Mouse (Mus musculus) neutrophil, adult 5-6 weeks (primary cell): ENCODE data around the gene Lrp10. TPM values are rescaled to one million over a fixed set of nuclear protein-coding genes. Genes with fewer than 3 reads are reported as not detected.

ENCODE experiments used
- ATAC-seq: fragments of 151-379, 151-347 bp; 2 replicates; pipeline ENCODE4 v1.8.0; 2017; ENCODE audit warnings: mild to moderate bottlenecking, moderate TSS enrichment; ENCODE audit not compliant: insufficient number of reproducible peaks, poor library complexity, low FRiP score, severe bottlenecking; ENCODE audit errors: extremely low read depth
- total RNA-seq: library from RNA; stranded (forward); fragments of 200-1000 nt; gene quantifications from 2 replicates; pipeline ENCODE4 v1.2.3, GENCODE M21; 2017

The Lrp10 gene
- total RNA-seq, result 69.1 and 100 TPM in 2 replicates

DNA sequence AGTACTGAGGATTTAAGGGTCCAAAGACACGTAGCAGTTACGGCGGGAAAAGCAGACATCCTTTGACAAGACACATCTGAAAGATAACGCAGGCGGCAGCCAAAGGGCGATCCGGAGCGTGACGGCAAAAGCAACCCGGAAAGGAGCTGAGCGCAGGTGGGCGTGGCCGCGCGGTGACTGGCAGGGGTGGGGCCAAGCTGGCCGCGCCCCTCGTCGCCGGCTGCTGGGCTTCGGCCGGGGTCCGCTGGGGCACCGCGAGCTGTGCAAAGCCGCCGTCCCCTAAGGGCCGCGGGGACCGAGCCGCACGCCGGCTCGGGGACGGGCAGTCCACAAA, at the start of gene Lrp10:
Gene Lrp10 (plus strand): TSS at position 179 of the 334 bp plus-strand sequence.
- ATAC-seq, result peak; percentile 70

DNA sequence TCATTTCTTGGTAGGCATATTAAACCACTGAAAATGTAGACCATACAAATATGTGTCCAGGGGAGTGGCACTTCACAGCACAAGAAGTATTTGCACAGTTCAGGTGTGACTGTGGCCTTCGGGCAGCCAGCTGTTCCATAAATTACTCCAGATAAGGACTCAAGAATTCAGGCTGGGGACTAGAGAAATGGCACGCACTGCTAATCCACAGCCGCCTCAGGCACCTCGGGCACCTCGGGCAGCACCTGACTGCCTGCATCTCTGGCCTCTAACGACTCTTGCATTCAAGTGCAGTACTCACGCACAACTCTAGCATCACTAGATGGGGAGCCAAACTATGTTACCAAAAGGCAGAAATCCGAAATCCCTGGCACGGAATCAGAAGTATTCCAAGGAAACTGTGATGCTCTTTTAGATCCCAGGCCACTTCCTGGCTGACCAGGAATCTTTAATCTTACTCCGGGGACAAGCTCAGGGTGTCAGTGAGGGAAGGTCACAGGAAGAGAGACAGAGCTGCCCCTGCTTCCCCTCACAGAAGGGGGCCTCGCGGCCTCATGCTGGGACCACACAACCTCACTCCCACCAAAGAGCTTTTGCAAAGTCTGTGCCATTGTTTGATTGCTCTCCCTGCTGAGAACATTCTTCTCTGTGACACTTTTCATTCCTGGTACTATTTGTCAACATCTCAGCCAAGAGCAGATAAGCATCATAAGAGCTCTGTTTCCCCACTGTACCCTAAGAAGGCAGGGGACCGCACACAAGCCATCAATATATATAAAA, 48.5 kb upstream of the Lrp10 start:
- ATAC-seq, result no peak

GRCm38 (mm10) chr14:54416229-54416775, 47.6 kb upstream of the Lrp10 start:
- no peak for ATAC-seq

DNA sequence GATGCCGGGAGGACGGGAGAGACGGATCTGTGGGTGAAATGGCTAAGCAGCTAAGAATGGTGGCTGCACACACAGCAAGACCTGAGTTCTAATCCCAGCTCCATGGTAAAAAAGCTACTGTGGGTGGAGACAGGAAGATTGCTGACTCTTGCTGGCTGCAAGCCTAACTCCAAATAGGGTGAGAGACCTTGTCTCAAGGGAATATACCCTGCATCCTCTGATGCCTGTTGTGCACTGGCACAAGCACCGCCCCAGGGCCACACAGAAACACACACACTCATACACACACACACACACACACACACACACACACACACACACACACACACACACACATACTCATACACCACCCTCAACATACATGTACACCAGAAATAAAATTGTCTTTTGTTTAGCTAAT, 47.1 kb upstream of the Lrp10 start:
- no peak for ATAC-seq

- no peak for ATAC-seq
Observed at GRCm38 (mm10) chr14:54417623-54418081, 46.3 kb upstream of the Lrp10 start, which contains the start of gene Slc7a7. TSS of gene Slc7a7 (minus strand) at chr14:54417780.

DNA sequence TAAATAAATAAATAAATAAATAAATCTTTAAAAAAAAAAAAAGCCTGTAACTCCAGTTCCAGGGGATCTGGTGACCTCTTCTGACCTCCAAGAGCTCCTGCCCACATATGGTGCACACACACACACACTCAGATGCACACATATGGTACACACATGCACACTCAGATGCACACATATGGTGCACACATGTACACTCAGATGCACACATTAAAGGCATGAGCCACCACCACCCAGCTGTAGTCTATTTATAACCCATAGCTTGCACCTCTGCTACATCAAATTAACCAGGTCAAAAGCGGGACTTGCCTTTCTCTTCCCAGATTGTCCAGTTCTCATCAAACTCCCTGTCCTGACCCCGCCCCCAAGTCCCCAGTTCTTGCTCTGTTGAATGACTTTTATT, 42.9 kb upstream of the Lrp10 start:
- no peak for ATAC-seq

DNA sequence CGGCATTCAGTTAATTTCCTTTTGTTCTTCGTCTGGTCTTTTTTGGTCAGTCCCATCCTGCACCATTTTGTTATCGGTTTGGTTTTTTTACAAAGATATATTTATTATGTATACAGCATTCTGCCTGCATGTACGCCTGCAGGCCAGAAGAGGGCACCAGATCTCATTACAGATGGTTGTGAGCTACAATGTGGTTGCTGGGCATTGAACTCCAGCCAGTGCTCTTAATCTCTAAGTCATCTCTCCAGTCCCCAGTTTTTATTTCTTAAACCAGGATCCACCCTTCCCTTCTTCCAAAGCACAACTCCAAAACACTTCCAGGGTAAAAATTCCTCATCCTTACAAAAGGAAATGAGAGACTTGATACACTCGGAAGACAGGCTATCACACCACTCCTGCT, 40.5 kb upstream of the Lrp10 start:
- ATAC-seq, result no peak

- no peak for ATAC-seq
Observed at GRCm38 (mm10) chr14:54424634-54425033, 39.3 kb upstream of the Lrp10 start.

DNA sequence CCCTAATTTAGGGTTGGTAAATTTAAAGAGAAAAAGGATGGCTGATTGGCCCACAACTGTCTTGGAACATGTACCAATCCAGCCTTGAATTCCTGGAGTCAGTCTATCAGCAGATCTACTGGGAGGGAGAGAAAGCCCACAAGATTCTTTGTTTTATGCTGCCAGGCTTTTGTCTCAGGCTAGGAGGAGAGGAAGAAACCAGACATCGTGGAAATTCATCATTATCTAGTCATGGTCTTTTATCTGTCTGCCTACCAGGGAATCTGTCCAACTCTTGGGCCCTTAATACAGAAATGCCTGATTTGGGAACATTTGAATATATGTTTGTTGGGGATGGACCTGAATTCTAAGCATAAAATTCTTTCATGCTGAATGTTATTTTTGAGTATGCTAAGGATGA, 38.4 kb upstream of the Lrp10 start:
- no peak for ATAC-seq

- no peak for ATAC-seq
Observed at GRCm38 (mm10) chr14:54426003-54426688, 37.8 kb upstream of the Lrp10 start.

DNA sequence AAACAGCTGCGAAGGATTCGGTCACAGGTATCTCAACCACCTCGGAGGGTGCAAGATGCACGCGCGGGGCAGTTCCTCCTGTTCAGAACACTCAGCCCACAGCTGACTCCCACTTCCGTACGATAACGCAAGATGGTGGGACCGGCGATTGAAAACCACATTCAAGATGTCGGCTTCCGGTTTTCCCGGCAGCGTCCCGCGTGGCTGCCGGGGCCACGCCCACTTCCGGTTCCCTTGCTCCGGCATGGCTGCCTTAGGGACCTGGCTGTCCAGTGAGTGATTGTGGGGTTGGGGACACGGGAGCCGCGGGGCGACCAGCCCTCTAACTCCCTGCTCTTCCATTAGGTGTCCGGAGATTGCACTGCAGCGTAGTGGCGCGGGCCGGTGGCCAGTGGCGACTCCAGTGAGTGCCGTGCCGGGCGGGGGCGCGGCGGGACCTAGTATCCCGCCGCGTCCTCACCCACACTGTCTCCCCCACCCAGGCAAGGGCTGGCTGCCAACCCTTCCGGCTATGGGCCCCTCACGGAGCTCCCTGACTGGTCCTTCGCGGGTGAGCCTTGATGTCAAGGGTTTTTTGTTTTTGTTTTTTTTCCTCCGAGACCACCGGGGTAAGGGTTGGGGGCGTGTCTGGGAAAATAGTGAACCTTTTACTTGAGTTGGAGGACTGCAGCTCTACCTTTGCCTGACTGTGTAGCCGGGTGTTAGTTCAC, 37.1 kb upstream of the Lrp10 start, which contains the start of gene Mrpl52:
Gene Mrpl52 (plus strand): TSS at position 221 of the 710 bp plus-strand sequence.
- ATAC-seq, result peak; percentile 59

- ATAC-seq, result no peak
Observed at GRCm38 (mm10) chr14:54427696-54428095, 36.2 kb upstream of the Lrp10 start.

DNA sequence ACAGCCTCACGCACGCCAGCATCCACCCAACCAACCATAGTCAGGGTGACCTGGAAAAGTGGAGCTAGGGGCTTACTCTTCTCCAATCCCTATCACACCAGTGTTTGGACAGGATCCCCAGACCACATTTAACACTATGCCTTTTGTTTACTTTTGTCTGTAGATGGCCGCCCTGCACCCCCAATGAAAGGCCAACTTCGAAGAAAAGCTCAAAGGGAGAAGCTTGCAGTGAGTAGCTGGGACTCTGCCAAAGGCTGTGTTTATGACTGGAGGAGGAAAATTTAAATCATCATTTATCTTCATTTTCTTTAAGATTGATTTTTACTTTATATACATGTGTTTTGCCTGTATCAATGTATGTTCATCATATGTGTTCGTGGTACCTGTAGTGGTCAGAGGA, 35.5 kb upstream of the Lrp10 start:
- ATAC-seq, result no peak

DNA sequence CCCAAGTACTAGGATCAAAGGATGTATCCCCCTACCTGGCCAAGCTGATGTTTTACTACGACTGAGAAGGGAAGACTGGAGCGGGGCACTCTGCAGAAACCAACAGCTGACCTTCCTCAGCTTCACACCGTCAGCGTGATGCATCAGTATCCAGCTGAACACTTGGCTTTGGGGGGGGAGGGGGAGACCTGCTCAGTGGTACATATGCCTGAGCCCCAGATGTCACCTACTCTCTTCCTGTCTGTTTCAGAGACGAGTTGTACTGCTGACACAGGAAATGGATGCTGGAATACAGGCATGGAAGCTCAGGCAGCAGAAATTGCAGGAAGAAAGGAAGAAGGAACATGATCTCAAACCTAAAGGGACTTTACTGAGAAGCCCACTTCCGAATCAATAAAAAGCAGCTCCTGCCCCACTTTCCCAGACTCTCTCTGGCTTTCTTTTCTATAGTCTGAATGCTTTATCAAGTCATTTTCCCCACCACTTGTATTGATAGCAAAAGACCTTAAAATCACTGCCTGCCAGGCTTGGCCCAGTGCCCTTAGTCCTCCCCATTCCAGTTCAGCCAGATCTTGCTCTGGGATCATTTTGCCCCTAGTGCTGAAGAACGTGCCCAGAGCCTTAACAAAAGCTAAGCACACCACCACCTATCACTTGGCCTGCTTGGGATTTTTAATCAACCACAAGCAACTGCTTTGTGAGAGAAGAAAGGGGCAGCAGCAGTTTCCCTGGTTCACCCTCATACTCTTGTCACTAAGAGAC, 34.4 kb upstream of the Lrp10 start:
- no peak for ATAC-seq

DNA sequence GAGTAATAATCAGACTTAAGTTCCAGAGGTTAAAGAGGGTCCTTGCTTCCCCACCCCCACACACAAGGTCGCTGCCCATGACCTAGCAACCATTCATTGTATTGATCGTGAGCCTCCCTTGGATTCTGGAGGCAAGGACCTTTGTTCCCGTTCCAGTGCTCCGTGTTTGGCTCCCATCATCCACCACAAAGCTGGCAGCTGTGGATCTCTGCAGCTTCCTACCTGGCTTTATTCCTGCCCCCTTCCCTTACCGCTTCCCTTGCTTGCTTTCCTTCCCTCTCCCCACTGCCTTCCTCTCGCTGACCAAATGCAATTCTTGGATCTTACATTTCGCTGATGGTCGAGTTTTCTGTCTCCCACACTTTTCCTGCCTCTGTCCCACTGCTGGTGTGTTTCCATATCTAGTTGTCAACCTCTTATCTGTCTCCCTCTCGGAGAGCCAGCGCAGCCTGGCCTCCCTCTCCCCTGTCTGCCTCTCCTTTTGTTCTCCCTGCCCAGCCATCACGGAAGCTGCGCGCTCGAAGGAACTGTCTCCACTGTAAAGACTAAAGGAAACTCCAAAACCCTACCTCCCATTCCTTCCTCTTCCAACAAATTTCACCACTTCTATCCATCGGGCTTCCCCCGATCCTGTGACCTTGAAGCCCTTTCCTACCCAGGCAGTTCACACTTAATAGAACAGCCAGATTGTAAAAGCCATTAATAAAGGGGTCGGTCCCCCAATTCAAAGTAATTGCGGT, 33.4 kb upstream of the Lrp10 start:
- ATAC-seq, result no peak

DNA sequence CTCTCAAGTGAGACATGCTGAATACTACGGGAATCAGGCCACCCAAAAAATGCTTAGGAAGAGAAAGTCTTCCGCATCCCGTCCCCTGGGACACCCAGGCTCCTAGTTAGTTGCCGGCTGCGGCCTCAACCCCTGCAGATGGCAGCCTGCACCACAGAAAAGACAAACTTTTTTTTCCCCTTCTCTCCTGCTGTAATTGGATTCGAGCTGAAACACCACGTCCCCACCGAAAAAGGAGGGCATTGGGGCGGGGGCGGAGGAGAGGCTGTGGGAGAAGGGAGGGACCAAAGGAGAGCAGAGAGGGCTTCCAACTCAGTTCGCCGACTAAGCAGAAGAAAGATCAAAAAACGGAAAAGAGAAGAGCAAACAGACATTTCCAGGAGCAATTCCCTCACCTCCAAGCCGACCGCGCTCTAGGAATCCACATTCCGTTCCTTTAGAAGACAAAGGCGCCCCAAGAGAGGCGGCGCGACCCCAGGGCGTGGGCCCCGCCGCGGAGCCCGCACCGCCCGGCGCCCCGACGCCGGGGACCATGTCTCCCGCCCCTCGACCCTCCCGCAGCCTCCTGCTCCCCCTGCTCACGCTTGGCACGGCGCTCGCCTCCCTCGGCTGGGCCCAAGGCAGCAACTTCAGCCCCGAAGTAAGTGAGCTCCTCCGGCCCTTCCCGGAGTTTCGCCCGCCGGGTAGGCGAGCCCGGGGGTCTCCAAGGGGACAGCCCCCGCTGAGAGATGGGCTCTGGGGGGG, 32.4 kb upstream of the Lrp10 start, which contains the start of gene Mmp14:
Gene Mmp14 (plus strand): TSS at position 279 of the 744 bp plus-strand sequence.
- no peak for ATAC-seq

GRCm38 (mm10) chr14:54432078-54432836, 31.7 kb upstream of the Lrp10 start:
- ATAC-seq, result peak; percentile 42; the same call in 1 of the 2 replicates
